Mouse (Mus musculus) MEL (cell line): Measurements from ENCODE around the gene Asb7. TPM values are rescaled to one million over a fixed set of nuclear protein-coding genes. Genes with fewer than 3 reads are reported as not detected.

Experiments used
- DNase-seq: peaks from one replicate; pipeline ENCODE4 v3.0.0; 2011; ENCODE audit warnings: low read depth, low spot score
- H3K27ac ChIP-seq: 2 replicates; pipeline ENCODE4 v1.5.1; 2012; ENCODE audit warnings: low read depth, mild to moderate bottlenecking, control low read depth, low read length, moderate library complexity; ENCODE audit not compliant: control insufficient read depth
- H3K27me3 ChIP-seq, 2 experiments: fragments of 150-350 bp in 1 of 2; sonication (generic) in 1 of 2; 2 replicates each; pipeline ENCODE4 v1.6.1; 2012; ENCODE audit warnings: low read length in 2 of 2, mild to moderate bottlenecking in 2 of 2, improper control_type of control experiment in 1 of 2, moderate library complexity in 1 of 2; ENCODE audit not compliant: insufficient read depth in 2 of 2, control insufficient read depth in 1 of 2
- H3K36me3 ChIP-seq, 2 experiments: 2 replicates each; pipeline ENCODE4 v1.6.1; 2012 to 2014; ENCODE audit warnings: low read length in 2 of 2, improper control_type of control experiment in 1 of 2, inconsistent platforms in 1 of 2, mild to moderate bottlenecking in 1 of 2; ENCODE audit not compliant: insufficient read depth in 2 of 2, control insufficient read depth in 1 of 2
- H3K4me1 ChIP-seq, 2 experiments: fragments of 150-350 bp in 1 of 2; sonication (generic) in 1 of 2; 2 replicates each; pipeline ENCODE4 v1.6.1; 2012; ENCODE audit warnings: low read length in 2 of 2, improper control_type of control experiment in 1 of 2, mild to moderate bottlenecking in 1 of 2; ENCODE audit not compliant: insufficient read depth in 2 of 2, control insufficient read depth in 1 of 2
- H3K4me3 ChIP-seq, 2 experiments: fragments of 150-350 bp in 1 of 2; sonication (generic) in 1 of 2; 2 replicates each; pipeline ENCODE4 v1.5.1; 2012; ENCODE audit warnings: low read depth in 2 of 2, low read length in 2 of 2, mild to moderate bottlenecking in 2 of 2, moderate library complexity in 2 of 2, control low read depth in 1 of 2, improper control_type of control experiment in 1 of 2; ENCODE audit not compliant: control insufficient read depth in 1 of 2, insufficient read depth in 1 of 2
- H3K79me2 ChIP-seq: 2 replicates; pipeline ENCODE4 v1.6.1; 2012; ENCODE audit warnings: mild to moderate bottlenecking, low read length, moderate library complexity; ENCODE audit not compliant: control insufficient read depth, poor library complexity, insufficient read depth
- H3K9ac ChIP-seq: 2 replicates; pipeline ENCODE4 v1.6.1; 2012; ENCODE audit warnings: low read depth, mild to moderate bottlenecking, control low read depth, low read length, moderate library complexity; ENCODE audit not compliant: control insufficient read depth, poor library complexity, severe bottlenecking
- H3K9me3 ChIP-seq: fragments of 150-350 bp; sonication (generic); replicated peaks from 2 replicates; pipeline ENCODE4 v1.6.1; 2012; ENCODE audit warnings: mild to moderate bottlenecking, low read length, improper control_type of control experiment, moderate library complexity; ENCODE audit not compliant: insufficient read depth
- CHD1 ChIP-seq: IDR thresholded peaks from 2 replicates; pipeline ENCODE4 v1.6.1; 2012; ENCODE audit warnings: low read depth, mild to moderate bottlenecking, inconsistent platforms, low read length, improper control_type of control experiment
- CTCF ChIP-seq, 3 experiments: IDR thresholded peaks in 2 of 3; conservative IDR thresholded peaks in 1 of 3; 2 replicates each; pipeline ENCODE4 v1.5.1; 2011 to 2012; ENCODE audit warnings: low read length in 3 of 3, low read depth in 2 of 3, mild to moderate bottlenecking in 2 of 3, improper control_type of control experiment in 1 of 3, inconsistent platforms in 1 of 3, mixed read lengths in 1 of 3, moderate library complexity in 1 of 3; ENCODE audit not compliant: control insufficient read depth in 1 of 3, insufficient read depth in 1 of 3, poor library complexity in 1 of 3, severe bottlenecking in 1 of 3
- ELF1 ChIP-seq: IDR thresholded peaks from 2 replicates; pipeline ENCODE4 v1.6.1; 2014; ENCODE audit warnings: low read depth, mild to moderate bottlenecking, inconsistent platforms, low read length, improper control_type of control experiment, moderate library complexity
- EP300 ChIP-seq, 2 experiments: IDR thresholded peaks; 2 replicates each; pipeline ENCODE4 v1.6.1; 2011; ENCODE audit warnings: improper control_type of control experiment in 2 of 2, low read length in 2 of 2, low read depth in 1 of 2, mild to moderate bottlenecking in 1 of 2
- ETS1 ChIP-seq: IDR thresholded peaks from 2 replicates; pipeline ENCODE4 v1.6.1; 2012; ENCODE audit warnings: low read depth, mild to moderate bottlenecking, inconsistent platforms, low read length, improper control_type of control experiment, moderate library complexity
- GABPA ChIP-seq: IDR thresholded peaks from 2 replicates; pipeline ENCODE4 v1.6.1; 2012; ENCODE audit warnings: low read depth, mild to moderate bottlenecking, inconsistent platforms, low read length, improper control_type of control experiment, moderate library complexity
- GATA1 ChIP-seq: IDR thresholded peaks from 2 replicates; pipeline ENCODE4 v1.6.1; 2011; ENCODE audit warnings: low read depth, low read length, improper control_type of control experiment
- JUND ChIP-seq: IDR thresholded peaks from 2 replicates; pipeline ENCODE4 v1.6.1; 2011; ENCODE audit warnings: low read depth, mild to moderate bottlenecking, improper control_type of control experiment, low read length
- KAT2A ChIP-seq: conservative IDR thresholded peaks from 2 replicates; pipeline ENCODE4 v1.6.1; 2012; ENCODE audit warnings: low read depth, low read length, improper control_type of control experiment, inconsistent platforms
- MAZ ChIP-seq: IDR thresholded peaks from 2 replicates; pipeline ENCODE4 v1.6.1; 2012; ENCODE audit warnings: low read depth, mild to moderate bottlenecking, inconsistent platforms, low read length, improper control_type of control experiment
- MXI1 ChIP-seq: IDR thresholded peaks from 2 replicates; pipeline ENCODE4 v1.6.1; 2011; ENCODE audit warnings: mild to moderate bottlenecking, low read depth, low read length, improper control_type of control experiment
- NRF1 ChIP-seq: IDR thresholded peaks from 2 replicates; pipeline ENCODE4 v1.6.1; 2014; ENCODE audit warnings: low read depth, mild to moderate bottlenecking, inconsistent platforms, low read length, improper control_type of control experiment, moderate library complexity; ENCODE audit not compliant: poor library complexity, insufficient read depth, severe bottlenecking
- POLR2A ChIP-seq, 2 experiments: IDR thresholded peaks; 2 replicates each; pipeline ENCODE4 v1.6.1; 2011 to 2012; ENCODE audit warnings: low read length in 2 of 2, mild to moderate bottlenecking in 2 of 2, control low read depth in 1 of 2, improper control_type of control experiment in 1 of 2, low read depth in 1 of 2, moderate library complexity in 1 of 2; ENCODE audit not compliant: control insufficient read depth in 1 of 2, insufficient read depth in 1 of 2, poor library complexity in 1 of 2
- RAD21 ChIP-seq: IDR thresholded peaks from 2 replicates; pipeline ENCODE4 v1.6.1; 2011; ENCODE audit warnings: mild to moderate bottlenecking, low read depth, low read length, improper control_type of control experiment
- RCOR1 ChIP-seq: IDR thresholded peaks from 2 replicates; pipeline ENCODE4 v1.6.1; 2012; ENCODE audit warnings: low read depth, mild to moderate bottlenecking, inconsistent platforms, low read length, improper control_type of control experiment
- TBP ChIP-seq: IDR thresholded peaks from 2 replicates; pipeline ENCODE4 v1.8.0; 2011; ENCODE audit warnings: low read depth, low read length, improper control_type of control experiment
- USF1 ChIP-seq: IDR thresholded peaks from 2 replicates; pipeline ENCODE4 v1.6.1; 2014; ENCODE audit warnings: low read depth, mild to moderate bottlenecking, inconsistent platforms, low read length, improper control_type of control experiment, moderate library complexity
- ZMIZ1 ChIP-seq: IDR thresholded peaks from 2 replicates; pipeline ENCODE4 v1.6.1; 2012; ENCODE audit warnings: low read depth, mild to moderate bottlenecking, inconsistent platforms, low read length, improper control_type of control experiment, moderate library complexity
- polyA plus RNA-seq, 2 experiments: library from polyadenylated mRNA; stranded (reverse) in 1 of 2; unstranded in 1 of 2; fragments of >175 nt in 1 of 2; fragments of >200 nt in 1 of 2; gene quantifications; 2 replicates each; pipeline versions ENCODE4 v1.2.1 to v1.2.4; 2012; ENCODE audit warnings: low replicate concordance in 2 of 2, low read depth in 1 of 2; ENCODE audit not compliant: insufficient read length in 2 of 2, insufficient read depth in 1 of 2, missing spikeins in 1 of 2
- total RNA-seq: library from RNA; depleted of rRNA; stranded (reverse); fragments of 300-350 nt; gene quantifications from 2 replicates; pipeline ENCODE4 v1.2.3, GENCODE M21; 2012

Asb7 gene
- total and polyA plus RNA-seq, 3 experiments = 7.1 to 12.5 TPM; not detected in 1

DNA sequence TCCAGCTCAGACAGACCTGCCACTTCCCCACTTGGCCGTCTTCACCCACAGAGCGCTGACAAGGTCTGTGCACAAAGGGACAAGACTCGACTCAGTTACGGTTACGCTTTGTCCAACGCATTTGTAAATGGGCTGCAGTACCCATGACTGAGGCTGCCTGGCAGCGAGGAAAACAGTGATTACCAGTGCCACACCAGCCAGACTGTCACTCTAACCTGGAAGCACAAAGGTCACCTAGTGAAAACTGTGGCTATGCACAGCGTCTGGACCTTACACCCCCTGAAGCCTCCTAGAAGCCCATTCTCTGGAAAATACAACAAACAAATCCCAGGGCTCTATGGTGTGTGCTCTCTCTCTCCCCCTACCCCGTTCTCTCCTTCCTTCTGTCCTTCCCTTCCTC, 33.9 kb downstream of the Asb7 start:
- TF ChIP-seq NRF1 (no peak), RAD21 (no peak), GATA1 (no peak), CHD1 (no peak), POLR2A (IDR thresholded peaks at IDR 0.05; ENCODE audit: control insufficient read depth in 1 of 2, insufficient read depth in 1 of 2, low read depth in 1 of 2, low read length in 2 of 2, poor library complexity in 1 of 2) (no peak), MAZ (no peak), JUND (no peak)
- Histone ChIP-seq H3K27ac (no peak overlapping the region), H3K36me3 (peaks cover 2 to 9% of the 10 kb centered on the region in 2 experiments; a peak in 3 of 4 replicates), H3K79me2 (no peaks in the 10 kb centered on the region), H3K4me3 (no peak overlapping the region), H3K27me3 (no peaks in the 10 kb centered on the region), H3K9me3 (no peaks in the 10 kb centered on the region), H3K9ac (no peak overlapping the region), H3K4me1 (peaks cover 4 to 7% of the 10 kb centered on the region in 2 experiments; a peak in 3 of 4 replicates)
- DNase-seq = no peak

DNA sequence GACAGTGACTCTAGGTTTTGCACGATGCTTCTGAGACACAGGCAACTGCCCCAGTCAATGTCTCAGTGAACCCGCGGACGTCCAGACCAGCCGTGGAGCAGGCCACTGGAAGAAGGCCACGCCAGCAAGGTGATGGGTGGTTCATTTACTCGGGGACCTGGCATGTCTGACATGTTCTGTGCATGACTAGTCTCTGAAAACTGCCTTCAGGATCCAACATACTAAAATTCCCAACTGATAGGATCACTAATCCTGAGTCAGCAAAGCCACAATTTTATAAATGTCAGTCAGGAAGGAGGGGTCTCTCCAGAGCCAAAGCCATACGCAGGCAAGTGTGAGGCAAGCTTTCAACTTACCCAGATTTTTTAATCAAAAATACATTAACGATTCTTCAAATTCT, 35.8 kb downstream of the Asb7 start:
- no peak for DNase-seq
- peaks cover 4 to 14% of the 10 kb centered on the region in 2 experiments for H3K4me1 ChIP-seq
- TF ChIP-seq RCOR1 = no peak
- TF ChIP-seq ETS1 = no peak
- no peak for TF ChIP-seq CTCF (IDR thresholded peaks at IDR 0.05 in 2 of 3, conservative IDR thresholded peaks at IDR 0.05 in 1 of 3; ENCODE audit: control insufficient read depth in 1 of 3, insufficient read depth in 1 of 3, low read depth in 2 of 3, low read length in 3 of 3, poor library complexity in 1 of 3, severe bottlenecking in 1 of 3)
- TF ChIP-seq ZMIZ1 = no peak
- no peak for TF ChIP-seq ELF1
- no peak for TF ChIP-seq EP300 (IDR thresholded peaks at IDR 0.05; ENCODE audit: low read depth in 1 of 2, low read length in 2 of 2)
- TF ChIP-seq TBP = no peak
- TF ChIP-seq CHD1 = no peak
- no peak for TF ChIP-seq USF1
- TF ChIP-seq MXI1 = no peak
- no peak for TF ChIP-seq GABPA
- TF ChIP-seq KAT2A = no peak
- no peak for TF ChIP-seq GATA1
- no peaks in the 10 kb centered on the region for H3K9me3 ChIP-seq
- H3K9ac ChIP-seq = no peak overlapping the region
- no peak overlapping the region for H3K4me3 ChIP-seq
- H3K27ac ChIP-seq = no peak overlapping the region
- H3K36me3 ChIP-seq = peaks cover 0 to 24% of the 10 kb centered on the region in 2 experiments; a peak in 2 of 4 replicates
- no peaks in the 10 kb centered on the region for H3K79me2 ChIP-seq
- H3K27me3 ChIP-seq = no peaks in the 10 kb centered on the region
